Mouse (Mus musculus) megakaryocyte progenitor cell, adult 5-6 weeks (primary cell): Measurements from ENCODE around the gene Baiap2l1. TPM values are rescaled to one million over a fixed set of nuclear protein-coding genes. Genes with fewer than 3 reads are reported as not detected.
"Not testable (repeated sequence)": the region's sequence is repeated elsewhere in the genome, so short reads cannot be mapped to it uniquely, and the experiment has no call there.

ENCODE experiments used
- ATAC-seq: replicated peaks from 2 replicates; pipeline ENCODE4 v1.8.0; 2016; ENCODE audit warnings: mild to moderate bottlenecking, moderate TSS enrichment, inconsistent platforms; ENCODE audit not compliant: poor library complexity
- total RNA-seq, 2 experiments: library from RNA; stranded (forward) in 1 of 2; stranded (reverse) in 1 of 2; fragments of 157-497, 149-512 nt in 1 of 2; fragments of 200-1000 nt in 1 of 2; gene quantifications; 2 replicates each; pipeline versions ENCODE4 v1.2.3 to v1.2.4; 2015 to 2017

Gene Baiap2l1
- total RNA-seq, 2 experiments from 2014 or later, result not detected

- no peak for ATAC-seq
Measured at GRCm38 (mm10) chr5:144352250-144353047, 5.5 kb downstream of the Baiap2l1 start.

- no peak for ATAC-seq
Measured at GRCm38 (mm10) chr5:144351185-144351584, 6.7 kb downstream of the Baiap2l1 start.

- 0 out of 2 replicates have a peak, but pooled peaks have one; percentile 17 for ATAC-seq
Measured at GRCm38 (mm10) chr5:144344592-144344991, 13.3 kb downstream of the Baiap2l1 start.

GRCm38 (mm10) chr5:144341085-144341484, 16.8 kb downstream of the Baiap2l1 start:
- no peak for ATAC-seq

- ATAC-seq, result no peak
Measured at GRCm38 (mm10) chr5:144338787-144339186, 19.1 kb downstream of the Baiap2l1 start.

GRCm38 (mm10) chr5:144335357-144335756, 22.6 kb downstream of the Baiap2l1 start:
- ATAC-seq, result not testable (repeated sequence)

GRCm38 (mm10) chr5:144334010-144334409, 23.9 kb downstream of the Baiap2l1 start:
- ATAC-seq, result no peak

GRCm38 (mm10) chr5:144322717-144323116, 35.2 kb downstream of the Baiap2l1 start:
- ATAC-seq, result no peak

- no peak for ATAC-seq
Measured at GRCm38 (mm10) chr5:144321681-144322080, 36.2 kb downstream of the Baiap2l1 start.

- no peak for ATAC-seq
Measured at GRCm38 (mm10) chr5:144318286-144318685, 39.6 kb downstream of the Baiap2l1 start.

GRCm38 (mm10) chr5:144317426-144317825, 40.5 kb downstream of the Baiap2l1 start:
- no peak for ATAC-seq

GRCm38 (mm10) chr5:144316442-144316841, 41.5 kb downstream of the Baiap2l1 start:
- ATAC-seq, result no peak

GRCm38 (mm10) chr5:144314731-144315494, 43.0 kb downstream of the Baiap2l1 start:
- ATAC-seq, result no peak

- peak; percentile 84 for ATAC-seq
Measured at GRCm38 (mm10) chr5:144313335-144313734, 44.6 kb downstream of the Baiap2l1 start.

- peak; percentile 72 for ATAC-seq
Measured at GRCm38 (mm10) chr5:144312183-144312582, 45.7 kb downstream of the Baiap2l1 start.

- ATAC-seq, result no peak
Measured at GRCm38 (mm10) chr5:144308929-144309328, 49.0 kb downstream of the Baiap2l1 start.

GRCm38 (mm10) chr5:144303071-144303470, 54.8 kb downstream of the Baiap2l1 start:
- ATAC-seq, result no peak

GRCm38 (mm10) chr5:144296090-144296604, 61.8 kb downstream of the Baiap2l1 start:
- ATAC-seq, result no peak

- ATAC-seq, result no peak
Measured at GRCm38 (mm10) chr5:144295357-144295756, 62.6 kb downstream of the Baiap2l1 start.

GRCm38 (mm10) chr5:144294908-144295307, 63.0 kb downstream of the Baiap2l1 start:
- ATAC-seq, result peak; percentile 97

GRCm38 (mm10) chr5:144289769-144290440, 68.0 kb downstream of the Baiap2l1 start:
- ATAC-seq, result 0 out of 2 replicates have a peak, but pooled peaks have one; percentile 33
